Mouse (Mus musculus): ENCODE data around the gene Dhx9. TPM values are rescaled to one million over a fixed set of nuclear protein-coding genes. Genes with fewer than 3 reads are reported as not detected.

Gene Dhx9
- polyA plus RNA-seq, 1 experiment from 2014 or later = 40.9 TPM

- Histone ChIP-seq H3K9me3 (replicated peaks) (no peaks in the 10 kb centered on the region), H3K4me1 (no peaks in the 10 kb centered on the region), H3K27me3 (ENCODE audit: low read depth, poor library complexity, severe bottlenecking) (no peaks in the 10 kb centered on the region), H3K36me3 (peaks cover 98% of the 10 kb centered on the region), H3K4me3 (no peak overlapping the region), H3K27ac (no peak overlapping the region)
- no peak for DNase-seq (ENCODE audit: low spot score)
- 93% methylated on average over 1 of the region's 1 CpGs for WGBS
Observed at GRCm38 (mm10) chr1:153479296-153479695, 8.2 kb downstream of the Dhx9 start.

DNA sequence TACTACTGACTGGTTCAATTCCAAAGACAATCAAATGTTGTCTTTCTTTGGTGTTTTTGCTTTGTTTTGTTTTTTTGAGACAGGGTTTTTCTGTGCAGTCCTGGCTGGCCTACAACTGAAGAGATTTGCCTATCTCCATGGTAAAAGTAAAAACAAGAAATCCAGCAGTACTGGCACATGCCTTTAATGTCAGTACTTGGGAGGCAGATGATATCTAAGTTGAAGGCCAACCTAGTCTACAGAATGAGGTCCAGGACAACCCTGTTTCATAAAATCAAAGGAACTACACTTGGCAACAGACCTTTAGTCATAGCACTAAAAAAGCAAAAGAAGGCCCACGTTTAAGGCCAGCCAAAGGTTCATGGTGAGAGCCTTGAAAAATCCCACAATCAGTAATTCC lies 25.7 kb downstream of the Dhx9 start:
- H3K4me3 ChIP-seq = no peak overlapping the region
- 85% methylated on average over 1 of the region's 1 CpGs for WGBS
- no peaks in the 10 kb centered on the region for H3K27me3 ChIP-seq (ENCODE audit: low read depth, poor library complexity, severe bottlenecking)
- no peaks in the 10 kb centered on the region for H3K4me1 ChIP-seq
- H3K9me3 ChIP-seq (replicated peaks) = no peaks in the 10 kb centered on the region
- DNase-seq (ENCODE audit: low spot score) = no peak
- H3K27ac ChIP-seq = no peak overlapping the region
- peaks cover 100% of the 10 kb centered on the region for H3K36me3 ChIP-seq

DNA sequence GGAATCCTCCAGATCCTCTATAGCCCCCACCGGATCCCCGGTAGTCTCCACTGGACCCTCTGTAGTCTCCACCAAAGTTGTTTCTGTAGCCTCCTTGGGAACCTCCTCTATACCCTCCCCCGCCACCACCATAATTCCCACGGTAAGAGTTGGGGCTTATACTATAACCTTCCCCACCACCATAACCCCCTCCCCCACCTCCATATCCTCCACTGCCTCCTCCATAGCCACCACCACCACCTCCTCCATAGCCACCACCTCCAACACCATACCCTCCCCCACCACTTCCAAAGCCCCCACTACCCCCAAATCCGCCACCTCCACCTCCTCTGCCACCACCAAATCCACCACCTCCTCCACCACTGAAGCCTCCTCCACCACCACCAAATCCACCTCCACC lies 31.3 kb downstream of the Dhx9 start:
- H3K4me3 ChIP-seq = no peak overlapping the region
- H3K27ac ChIP-seq = no peak overlapping the region
- H3K9me3 ChIP-seq (replicated peaks) = no peaks in the 10 kb centered on the region
- DNase-seq (ENCODE audit: low spot score) = no peak
- 92% methylated on average over 5 of the region's 5 CpGs for WGBS
- peaks cover 97% of the 10 kb centered on the region for H3K36me3 ChIP-seq
- no peaks in the 10 kb centered on the region for H3K4me1 ChIP-seq
- H3K27me3 ChIP-seq (ENCODE audit: low read depth, poor library complexity, severe bottlenecking) = no peaks in the 10 kb centered on the region

GRCm38 (mm10) chr1:153453146-153453642 lies 34.3 kb downstream of the Dhx9 start:
- Histone ChIP-seq H3K9me3 (replicated peaks) (no peaks in the 10 kb centered on the region), H3K36me3 (peaks cover 86% of the 10 kb centered on the region), H3K4me3 (no peak overlapping the region), H3K27ac (no peak overlapping the region), H3K27me3 (ENCODE audit: low read depth, poor library complexity, severe bottlenecking) (no peaks in the 10 kb centered on the region), H3K4me1 (no peaks in the 10 kb centered on the region)
- 88% methylated on average over 3 of the region's 3 CpGs for WGBS
- no peak for DNase-seq (ENCODE audit: low spot score)

GRCm38 (mm10) chr1:153451237-153452154 lies 36.0 kb downstream of the Dhx9 start:
- Histone ChIP-seq H3K9me3 (replicated peaks) (no peaks in the 10 kb centered on the region), H3K36me3 (peaks cover 76% of the 10 kb centered on the region), H3K27me3 (ENCODE audit: low read depth, poor library complexity, severe bottlenecking) (no peaks in the 10 kb centered on the region), H3K4me1 (no peaks in the 10 kb centered on the region), H3K4me3 (no peak overlapping the region), H3K27ac (no peak overlapping the region)
- whole genome bisulfite sequencing = 77% methylated on average over 10 of the region's 10 CpGs
- no peak for DNase-seq (ENCODE audit: low spot score)

GRCm38 (mm10) chr1:153446120-153446831 lies 41.2 kb downstream of the Dhx9 start:
- no peaks in the 10 kb centered on the region for H3K27me3 ChIP-seq (ENCODE audit: low read depth, poor library complexity, severe bottlenecking)
- no peak overlapping the region for H3K27ac ChIP-seq
- no peaks in the 10 kb centered on the region for H3K9me3 ChIP-seq (replicated peaks)
- H3K4me1 ChIP-seq = no peaks in the 10 kb centered on the region
- no peak overlapping the region for H3K4me3 ChIP-seq
- WGBS = 92% methylated on average over 20 of the region's 20 CpGs
- H3K36me3 ChIP-seq = peaks cover 32% of the 10 kb centered on the region
- no peak for DNase-seq (ENCODE audit: low spot score)

- peaks cover 16% of the 10 kb centered on the region for H3K36me3 ChIP-seq
- no peaks in the 10 kb centered on the region for H3K27me3 ChIP-seq (ENCODE audit: low read depth, poor library complexity, severe bottlenecking)
- no peak overlapping the region for H3K27ac ChIP-seq
- H3K4me1 ChIP-seq = no peaks in the 10 kb centered on the region
- DNase-seq (ENCODE audit: low spot score) = no peak
- H3K9me3 ChIP-seq (replicated peaks) = no peaks in the 10 kb centered on the region
- H3K4me3 ChIP-seq = no peak overlapping the region
- 89% methylated on average over 4 of the region's 4 CpGs for WGBS
Observed at GRCm38 (mm10) chr1:153443632-153444031, 43.8 kb downstream of the Dhx9 start.

GRCm38 (mm10) chr1:153443019-153443418 lies 44.4 kb downstream of the Dhx9 start:
- H3K9me3 ChIP-seq (replicated peaks) = no peaks in the 10 kb centered on the region
- H3K36me3 ChIP-seq = peaks cover 13% of the 10 kb centered on the region
- no peak overlapping the region for H3K27ac ChIP-seq
- no peak overlapping the region for H3K4me3 ChIP-seq
- H3K4me1 ChIP-seq = no peaks in the 10 kb centered on the region
- DNase-seq (ENCODE audit: low spot score) = no peak
- WGBS = 81% methylated on average over 1 of the region's 1 CpGs
- H3K27me3 ChIP-seq (ENCODE audit: low read depth, poor library complexity, severe bottlenecking) = no peaks in the 10 kb centered on the region

- Histone ChIP-seq H3K4me1 (no peaks in the 10 kb centered on the region), H3K27me3 (ENCODE audit: low read depth, poor library complexity, severe bottlenecking) (no peaks in the 10 kb centered on the region), H3K36me3 (peaks cover 7% of the 10 kb centered on the region), H3K9me3 (replicated peaks) (no peaks in the 10 kb centered on the region), H3K27ac (no peak overlapping the region), H3K4me3 (no peak overlapping the region)
- no peak for DNase-seq (ENCODE audit: low spot score)
- WGBS = 84% methylated on average over 3 of the region's 3 CpGs
Observed at GRCm38 (mm10) chr1:153441656-153442055, 45.8 kb downstream of the Dhx9 start.

- H3K4me1 ChIP-seq = no peaks in the 10 kb centered on the region
- 89% methylated on average over 4 of the region's 4 CpGs for WGBS
- no peaks in the 10 kb centered on the region for H3K27me3 ChIP-seq (ENCODE audit: low read depth, poor library complexity, severe bottlenecking)
- no peak overlapping the region for H3K27ac ChIP-seq
- H3K9me3 ChIP-seq (replicated peaks) = no peaks in the 10 kb centered on the region
- H3K36me3 ChIP-seq = no peaks in the 10 kb centered on the region
- H3K4me3 ChIP-seq = no peak overlapping the region
- DNase-seq (ENCODE audit: low spot score) = no peak
Observed at GRCm38 (mm10) chr1:153440752-153441151, 46.7 kb downstream of the Dhx9 start.

DNA sequence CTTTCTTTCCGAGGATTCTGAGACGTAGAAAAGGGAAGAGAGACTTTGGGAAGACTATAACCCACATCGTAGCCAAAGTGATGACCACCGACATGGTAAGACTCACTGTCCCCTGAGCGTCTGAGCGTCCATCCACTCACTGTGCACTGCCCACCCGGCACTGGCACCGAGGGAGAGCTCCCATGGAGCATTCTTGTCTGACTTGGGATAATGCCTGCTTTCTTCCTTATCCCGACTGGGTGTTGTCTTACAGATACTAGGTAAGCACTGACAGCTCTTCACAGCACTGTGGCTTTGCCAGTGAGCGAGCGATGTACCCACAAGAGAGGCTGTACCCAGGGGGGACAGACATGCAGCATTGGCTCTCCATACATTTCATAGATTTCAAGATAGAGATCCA lies 49.9 kb downstream of the Dhx9 start:
- Histone ChIP-seq H3K27me3 (ENCODE audit: low read depth, poor library complexity, severe bottlenecking) (no peaks in the 10 kb centered on the region), H3K4me1 (no peaks in the 10 kb centered on the region), H3K9me3 (replicated peaks) (no peaks in the 10 kb centered on the region), H3K4me3 (no peak overlapping the region), H3K36me3 (no peaks in the 10 kb centered on the region), H3K27ac (no peak overlapping the region)
- no peak for DNase-seq (ENCODE audit: low spot score)
- 93% methylated on average over 11 of the region's 11 CpGs for WGBS

DNA sequence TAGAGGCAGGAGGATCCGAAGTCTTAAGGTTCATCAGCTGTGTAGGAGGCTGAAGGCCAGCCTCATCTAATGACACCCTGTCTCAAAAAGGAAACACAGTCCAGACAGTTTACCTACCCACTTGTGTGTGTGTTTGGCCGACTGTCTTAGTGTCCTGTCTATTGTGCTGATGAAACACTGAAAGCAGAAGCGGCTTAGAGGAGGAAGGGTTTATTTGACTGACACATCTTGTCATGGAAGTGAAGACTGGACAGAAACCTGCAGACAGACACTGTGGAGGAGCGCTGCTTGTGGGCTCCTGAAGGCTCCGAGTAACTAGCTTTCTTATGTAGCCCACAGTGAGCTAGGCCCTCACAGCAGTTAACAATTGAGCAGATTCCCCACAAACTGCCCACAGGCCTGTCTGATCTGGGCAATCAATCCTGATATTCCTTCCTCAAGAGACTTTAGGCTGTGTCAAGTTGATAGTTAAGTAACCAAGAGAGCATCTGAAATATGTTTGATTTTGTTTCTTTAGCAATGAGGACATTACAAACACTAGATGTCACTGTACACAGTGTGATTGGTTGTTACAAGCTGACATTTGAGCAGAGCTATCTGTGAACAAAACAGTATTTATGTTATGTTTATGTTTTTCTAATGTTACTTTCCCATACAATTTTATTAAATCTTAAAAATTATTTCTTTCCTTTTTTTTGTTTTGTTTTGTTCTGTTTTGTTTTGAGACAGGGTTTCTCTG lies 53.4 kb downstream of the Dhx9 start:
- no peak overlapping the region for H3K27ac ChIP-seq
- no peak overlapping the region for H3K4me3 ChIP-seq
- no peaks in the 10 kb centered on the region for H3K4me1 ChIP-seq
- 83% methylated on average over 5 of the region's 5 CpGs for WGBS
- no peak for DNase-seq (ENCODE audit: low spot score)
- no peaks in the 10 kb centered on the region for H3K36me3 ChIP-seq
- no peaks in the 10 kb centered on the region for H3K27me3 ChIP-seq (ENCODE audit: low read depth, poor library complexity, severe bottlenecking)
- no peaks in the 10 kb centered on the region for H3K9me3 ChIP-seq (replicated peaks)

- Histone ChIP-seq H3K27ac (no peak overlapping the region), H3K9me3 (replicated peaks) (no peaks in the 10 kb centered on the region), H3K36me3 (no peaks in the 10 kb centered on the region), H3K27me3 (ENCODE audit: low read depth, poor library complexity, severe bottlenecking) (no peaks in the 10 kb centered on the region), H3K4me1 (no peaks in the 10 kb centered on the region), H3K4me3 (no peak overlapping the region)
- 95% methylated on average over 2 of the region's 2 CpGs for WGBS
- DNase-seq (ENCODE audit: low spot score) = no peak
Observed at GRCm38 (mm10) chr1:153432329-153432728, 55.1 kb downstream of the Dhx9 start.

Data from limb, embryonic 10.5 days (tissue).